23 mouse cellular contexts compared by ENCODE assay signal in genomic region chr14:60646373-60646772, GRCm38 (mm10). TPM values are rescaled to one million over a fixed set of nuclear protein-coding genes. Genes with fewer than 3 reads are reported as not detected.
DNase-seq lines count a peak whose midpoint lies in the region; ATAC-seq and TF ChIP-seq lines count a peak whose summit lies in the region.
"Had no signal": no experiment of that assay in that cellular context is flagged by ENCODE, and none has a peak within 500 bp of the region (broad histone marks: within the 10 kb centered on the region; RNA-seq: fewer than 3 reads in every experiment).

No protein-coding gene starts in this region.

- TF ChIP-seq CTCF in kidney, adult 2 months (conservative IDR thresholded peaks at IDR 0.05; ENCODE audit: insufficient read depth, insufficient read length, low read depth, low read length): no peak
- TF ChIP-seq CTCF in stomach, postnatal 0 days (IDR thresholded peaks at IDR 0.05; ENCODE audit: low read depth): no peak

- H3K27ac ChIP-seq in kidney, embryonic 15.5 days: peak overlapping the region; percentile 66; the same call in 1 of the 2 replicates
- no peak overlapping the region for H3K27ac ChIP-seq in kidney, adult 2 months (ENCODE audit: insufficient read depth, low read depth, low read length)
- no peak overlapping the region for H3K27ac ChIP-seq in stomach, embryonic 15.5 days
- H3K27ac ChIP-seq in stomach, postnatal 0 days (replicated peaks): no peak overlapping the region
- no peak overlapping the region for H3K27ac ChIP-seq in stomach, embryonic 16.5 days (ENCODE audit: low read length)
- H3K27ac ChIP-seq: embryonic facial prominence, embryonic 10.5 days; forebrain, embryonic 15.5 days; hindbrain, embryonic 13.5 days; limb, embryonic 12.5 days; liver, embryonic 13.5 days; midbrain, embryonic 15.5 days had no signal

- no peaks in the 10 kb centered on the region for H3K9me3 ChIP-seq in kidney, embryonic 15.5 days (replicated peaks)
- no peaks in the 10 kb centered on the region for H3K9me3 ChIP-seq in stomach, embryonic 15.5 days
- H3K9me3 ChIP-seq in stomach, postnatal 0 days (ENCODE audit: control insufficient read depth, low read length): no peaks in the 10 kb centered on the region
- H3K9me3 ChIP-seq in stomach, embryonic 16.5 days (replicated peaks; ENCODE audit: control insufficient read depth, low read length): no peaks in the 10 kb centered on the region
- H3K9me3 ChIP-seq: embryonic facial prominence, embryonic 10.5 days; forebrain, embryonic 15.5 days; hindbrain, embryonic 13.5 days; limb, embryonic 12.5 days; liver, embryonic 13.5 days; midbrain, embryonic 15.5 days had no signal

- no peak for DNase-seq in kidney, adult 2 months
- no peak for DNase-seq in stomach, postnatal 0 days (ENCODE audit: low spot score)
- DNase-seq in adrenal gland, postnatal 25 days: peak; percentile 58
- DNase-seq in right cerebral cortex, postnatal 36 days (ENCODE audit: low spot score in 2 of 2): no peak
- no peak for DNase-seq in layer of hippocampus, postnatal 14 days (ENCODE audit: low spot score in 2 of 2)
- DNase-seq: cerebellum, adult 9-10 months; gastrocnemius, postnatal 25 days; kidney, postnatal 36 days; layer of hippocampus, adult 9-11 months; liver, embryonic 13.5 days; lung, embryonic 14.5 days; lung, postnatal 36 days; thymus, postnatal 4 days had no signal

- H3K4me2 ChIP-seq in kidney, embryonic 15.5 days: 0 out of 2 replicates have a peak overlapping the region, but pooled peaks have one; percentile 3
- no peak overlapping the region for H3K4me2 ChIP-seq in stomach, embryonic 15.5 days
- H3K4me2 ChIP-seq in stomach, postnatal 0 days (replicated peaks; ENCODE audit: low read depth): no peak overlapping the region
- no peak overlapping the region for H3K4me2 ChIP-seq in stomach, embryonic 16.5 days (ENCODE audit: low read depth, low read length)
- H3K4me2 ChIP-seq: forebrain, embryonic 15.5 days; hindbrain, embryonic 13.5 days; limb, embryonic 12.5 days; liver, embryonic 13.5 days; lung, embryonic 14.5 days; midbrain, embryonic 15.5 days had no signal

- TF ChIP-seq EP300 in stomach, postnatal 0 days (optimal IDR thresholded peaks at IDR 0.05): no peak

- no peak overlapping the region for H3K9ac ChIP-seq in kidney, embryonic 15.5 days
- H3K9ac ChIP-seq in stomach, embryonic 15.5 days: no peak overlapping the region
- no peak overlapping the region for H3K9ac ChIP-seq in stomach, postnatal 0 days (ENCODE audit: low read length)
- H3K9ac ChIP-seq in stomach, embryonic 16.5 days (ENCODE audit: low read length): no peak overlapping the region
- H3K9ac ChIP-seq: forebrain, embryonic 15.5 days; hindbrain, embryonic 13.5 days; limb, embryonic 12.5 days; liver, embryonic 13.5 days; lung, embryonic 14.5 days; midbrain, embryonic 15.5 days had no signal

- H3K4me3 ChIP-seq in kidney, embryonic 15.5 days (replicated peaks): no peak overlapping the region
- no peak overlapping the region for H3K4me3 ChIP-seq in kidney, adult 2 months (ENCODE audit: insufficient read depth, low read depth, low read length)
- no peak overlapping the region for H3K4me3 ChIP-seq in stomach, embryonic 15.5 days (replicated peaks)
- no peak overlapping the region for H3K4me3 ChIP-seq in stomach, postnatal 0 days (ENCODE audit: low read depth, low read length)
- no peak overlapping the region for H3K4me3 ChIP-seq in stomach, embryonic 16.5 days (replicated peaks; ENCODE audit: low read length)
- H3K4me3 ChIP-seq: embryonic facial prominence, embryonic 10.5 days; forebrain, embryonic 15.5 days; hindbrain, embryonic 13.5 days; limb, embryonic 12.5 days; liver, embryonic 13.5 days; midbrain, embryonic 15.5 days; myocyte had no signal

- no peak for TF ChIP-seq POLR2A in kidney, adult 2 months (IDR thresholded peaks at IDR 0.05; ENCODE audit: low read depth, low read length)

- 41% methylated on average over 5 of the region's 5 CpGs for WGBS in kidney, embryonic 15.5 days
- 45% methylated on average over 5 of the region's 5 CpGs for WGBS in kidney, adult 2 months
- 65% methylated on average over 5 of the region's 5 CpGs for WGBS in stomach, embryonic 15.5 days
- 48% methylated on average over 5 of the region's 5 CpGs for WGBS in stomach, postnatal 0 days
- WGBS in stomach, embryonic 16.5 days: 46% methylated on average over 5 of the region's 5 CpGs

- peaks cover 46% of the 10 kb centered on the region for H3K4me1 ChIP-seq in kidney, embryonic 15.5 days
- peaks cover 11% of the 10 kb centered on the region for H3K4me1 ChIP-seq in kidney, adult 2 months (ENCODE audit: control insufficient read depth, insufficient read depth, low read length)
- H3K4me1 ChIP-seq in stomach, embryonic 15.5 days: no peaks in the 10 kb centered on the region
- H3K4me1 ChIP-seq in stomach, postnatal 0 days (replicated peaks; ENCODE audit: control insufficient read depth, insufficient read depth): no peaks in the 10 kb centered on the region
- 0 out of 2 replicates have a peak, but pooled peaks cover 6% of the 10 kb centered on the region for H3K4me1 ChIP-seq in stomach, embryonic 16.5 days (ENCODE audit: control insufficient read depth, insufficient read depth, low read length)

- H3K27me3 ChIP-seq in kidney, embryonic 15.5 days: no peaks in the 10 kb centered on the region
- no peaks in the 10 kb centered on the region for H3K27me3 ChIP-seq in kidney, adult 2 months (replicated peaks; ENCODE audit: control insufficient read depth, insufficient read depth, low read length)
- H3K27me3 ChIP-seq in stomach, embryonic 15.5 days (replicated peaks): no peaks in the 10 kb centered on the region
- no peaks in the 10 kb centered on the region for H3K27me3 ChIP-seq in stomach, postnatal 0 days (ENCODE audit: control insufficient read depth, insufficient read depth, low read length)
- no peaks in the 10 kb centered on the region for H3K27me3 ChIP-seq in stomach, embryonic 16.5 days (ENCODE audit: control insufficient read depth, insufficient read depth, low read length)
- H3K27me3 ChIP-seq: forebrain, embryonic 15.5 days; hindbrain, embryonic 13.5 days; limb, embryonic 12.5 days; liver, embryonic 13.5 days; midbrain, embryonic 15.5 days had no signal

- peaks cover 8% of the 10 kb centered on the region; the same call in 1 of the 2 replicates for H3K36me3 ChIP-seq in kidney, embryonic 15.5 days
- no peaks in the 10 kb centered on the region for H3K36me3 ChIP-seq in kidney, adult 2 months (ENCODE audit: control insufficient read depth, insufficient read depth, low read length)
- no peaks in the 10 kb centered on the region for H3K36me3 ChIP-seq in stomach, embryonic 15.5 days
- no peaks in the 10 kb centered on the region for H3K36me3 ChIP-seq in stomach, postnatal 0 days (ENCODE audit: control insufficient read depth, insufficient read depth, low read length)
- no peaks in the 10 kb centered on the region for H3K36me3 ChIP-seq in stomach, embryonic 16.5 days (ENCODE audit: control insufficient read depth, insufficient read depth, low read length)
- H3K36me3 ChIP-seq: forebrain, embryonic 15.5 days; hindbrain, embryonic 13.5 days; limb, embryonic 12.5 days; midbrain, embryonic 15.5 days had no signal

- peak; percentile 26; the same call in 1 of the 2 replicates for ATAC-seq in kidney, embryonic 15.5 days (replicated peaks; ENCODE audit: low FRiP score)
- 0 out of 2 replicates have a peak, but pooled peaks have one; percentile 33 for ATAC-seq in stomach, embryonic 15.5 days (ENCODE audit: insufficient read depth, low FRiP score, low read depth)
- no peak; the same call in 1 of the 2 replicates for ATAC-seq in stomach, postnatal 0 days (ENCODE audit: low FRiP score, low TSS enrichment)
- peak; percentile 58; the same call in 1 of the 2 replicates for ATAC-seq in stomach, embryonic 16.5 days (ENCODE audit: insufficient read depth, low FRiP score)
- ATAC-seq: forebrain, embryonic 15.5 days; inflammation-experienced regulatory T-cells, adult 6 months; midbrain, embryonic 15.5 days had no signal

RNA-seq across cellular contexts. Expression of gene Spata13, which starts 12.6 kb away (rescaled TPM):
- 55.1 and 64.4 TPM in 2 replicates for polyA plus RNA-seq in kidney, embryonic 15.5 days (2015; fragmentation: Nextera tagmentation; extraction: Ambion mirVana)
- 24.1 and 27.7 TPM in 2 replicates for polyA plus RNA-seq in kidney, adult 2 months (2012; rRNA removed)
- polyA plus RNA-seq in stomach, embryonic 15.5 days (2015; fragmentation: Nextera tagmentation; extraction: Ambion mirVana): 21.5 and 28.6 TPM in 2 replicates
- polyA plus RNA-seq in stomach, postnatal 0 days (2015; fragmentation: Nextera tagmentation; extraction: Ambion mirVana): 11.2 and 12.2 TPM in 2 replicates
- total RNA-seq in adrenal gland, postnatal 25 days (2021): 181 and 215 TPM in 2 replicates
- polyA plus RNA-seq in stomach, embryonic 16.5 days (2015; fragmentation: Nextera tagmentation; extraction: Ambion mirVana): 23.2 and 23.7 TPM in 2 replicates
- 10 to 100 TPM; 25.2 to 30.5 TPM for total RNA-seq in layer of hippocampus, postnatal 14 days (2021)
